Mouse (Mus musculus): ENCODE measurements around the gene 1190005I06Rik.

DNA sequence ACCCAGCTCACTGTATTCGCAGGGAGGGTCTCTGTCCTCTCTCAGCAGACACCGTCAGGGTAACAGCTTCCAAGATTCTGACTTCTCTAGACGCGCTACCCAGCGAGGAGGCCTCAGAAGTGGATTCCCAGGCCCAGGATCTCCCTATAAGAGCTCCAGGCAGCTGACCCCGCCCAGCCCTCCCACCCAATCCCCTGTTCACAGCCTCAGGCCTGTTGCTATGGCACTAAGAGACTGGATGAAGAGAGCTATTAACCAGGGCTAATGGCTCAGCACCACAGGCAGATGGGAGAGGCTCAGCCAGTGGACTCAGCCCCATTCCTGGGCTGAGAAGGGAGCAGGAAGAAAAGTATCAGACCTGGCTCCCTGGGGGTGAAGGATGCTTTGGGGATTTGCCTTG is 44.8 kb downstream of the 1190005I06Rik start:
- TF ChIP-seq CTCF (IDR thresholded peaks at IDR 0.05; ENCODE audit: extremely low read depth, insufficient read length, insufficient replicate concordance, low read depth, low read length) (no peak), POLR2A (IDR thresholded peaks at IDR 0.05; ENCODE audit: low read depth, low read length) (no peak)

Measured in small intestine, adult 2 months (tissue).